Mouse (Mus musculus) cerebellum, adult 11-12 months (tissue): ENCODE measurements around the gene Parp8.

ENCODE experiments used
- DNase-seq: peaks from one replicate; pipeline ENCODE4 v3.0.0; 2022

Parp8 gene

DNA sequence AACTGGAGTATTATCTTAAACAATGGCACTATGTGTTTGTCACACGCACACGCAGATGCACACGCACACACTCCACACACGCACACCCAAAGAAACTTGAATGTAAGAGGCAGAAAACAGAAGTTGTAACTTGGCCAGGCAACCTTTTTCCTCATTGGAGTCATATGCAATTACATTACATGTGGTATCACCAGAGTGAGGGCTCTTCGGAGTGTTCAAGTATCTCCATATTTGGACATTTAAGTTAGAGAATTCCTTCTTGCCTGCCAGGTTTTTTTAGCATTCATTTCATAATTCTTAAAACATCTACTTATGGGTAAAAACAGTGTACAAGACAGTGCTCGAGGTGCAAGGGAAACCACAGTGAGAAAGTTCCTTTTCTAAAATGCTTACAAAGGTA, 6.7 kb downstream of the Parp8 start:
- DNase-seq = no peak

DNA sequence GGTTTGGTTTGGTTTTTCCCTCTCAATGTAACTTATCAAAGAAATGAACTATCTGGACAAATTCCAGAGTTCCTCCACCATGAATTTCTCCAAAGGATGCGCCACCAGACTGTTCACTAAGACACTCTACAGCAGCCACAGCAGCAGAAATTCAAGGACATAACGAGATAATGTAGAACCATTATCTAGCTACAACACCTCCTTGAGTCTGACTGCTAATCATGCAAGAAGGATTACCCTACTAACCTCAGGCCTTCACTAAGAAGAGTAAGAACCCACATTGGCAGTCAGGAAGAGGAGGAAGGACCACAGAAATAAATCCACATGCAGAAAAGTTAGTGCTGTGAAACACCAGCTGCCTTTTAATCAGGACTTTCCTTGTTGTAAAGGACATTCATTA, 11.8 kb downstream of the Parp8 start:
- DNase-seq = no peak

DNA sequence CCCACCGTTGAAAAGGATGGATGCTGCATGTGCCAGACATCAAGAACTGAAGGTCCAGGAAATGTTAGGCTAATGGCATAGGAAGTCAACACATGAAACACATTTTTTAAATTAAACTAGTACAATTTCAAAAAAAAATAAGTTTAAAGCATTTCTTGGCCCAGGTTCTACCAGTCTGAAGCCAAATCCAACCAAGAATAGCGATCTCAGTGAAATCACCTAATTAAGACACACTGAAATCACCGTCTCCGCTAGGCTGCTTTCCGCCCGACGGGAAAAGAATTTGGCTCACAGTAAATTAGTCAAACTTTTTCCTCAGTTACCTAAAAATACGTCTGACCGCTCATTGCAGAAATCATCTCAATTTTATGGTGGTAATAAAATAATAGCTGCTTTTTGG, 13.3 kb downstream of the Parp8 start:
- no peak for DNase-seq

DNA sequence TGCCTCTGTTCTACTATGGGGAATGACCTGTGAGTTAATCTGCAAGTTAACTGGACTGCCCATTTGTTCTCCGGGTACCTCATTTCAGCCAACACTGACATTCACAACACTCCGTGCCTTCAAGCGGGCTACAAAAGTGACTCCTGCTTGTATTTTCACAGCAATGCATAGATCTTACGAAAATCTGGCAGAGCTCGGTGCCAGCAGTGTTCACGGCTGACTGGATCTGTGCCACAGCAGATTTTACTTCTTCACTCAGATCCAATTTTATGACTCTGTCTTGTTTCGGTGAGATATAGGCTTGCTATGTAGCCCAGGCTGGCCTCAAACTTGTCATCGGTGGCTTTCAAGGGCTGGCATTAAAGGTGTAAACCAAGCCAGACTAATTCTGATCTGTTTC, 15.2 kb downstream of the Parp8 start:
- peak; percentile 57 for DNase-seq

DNA sequence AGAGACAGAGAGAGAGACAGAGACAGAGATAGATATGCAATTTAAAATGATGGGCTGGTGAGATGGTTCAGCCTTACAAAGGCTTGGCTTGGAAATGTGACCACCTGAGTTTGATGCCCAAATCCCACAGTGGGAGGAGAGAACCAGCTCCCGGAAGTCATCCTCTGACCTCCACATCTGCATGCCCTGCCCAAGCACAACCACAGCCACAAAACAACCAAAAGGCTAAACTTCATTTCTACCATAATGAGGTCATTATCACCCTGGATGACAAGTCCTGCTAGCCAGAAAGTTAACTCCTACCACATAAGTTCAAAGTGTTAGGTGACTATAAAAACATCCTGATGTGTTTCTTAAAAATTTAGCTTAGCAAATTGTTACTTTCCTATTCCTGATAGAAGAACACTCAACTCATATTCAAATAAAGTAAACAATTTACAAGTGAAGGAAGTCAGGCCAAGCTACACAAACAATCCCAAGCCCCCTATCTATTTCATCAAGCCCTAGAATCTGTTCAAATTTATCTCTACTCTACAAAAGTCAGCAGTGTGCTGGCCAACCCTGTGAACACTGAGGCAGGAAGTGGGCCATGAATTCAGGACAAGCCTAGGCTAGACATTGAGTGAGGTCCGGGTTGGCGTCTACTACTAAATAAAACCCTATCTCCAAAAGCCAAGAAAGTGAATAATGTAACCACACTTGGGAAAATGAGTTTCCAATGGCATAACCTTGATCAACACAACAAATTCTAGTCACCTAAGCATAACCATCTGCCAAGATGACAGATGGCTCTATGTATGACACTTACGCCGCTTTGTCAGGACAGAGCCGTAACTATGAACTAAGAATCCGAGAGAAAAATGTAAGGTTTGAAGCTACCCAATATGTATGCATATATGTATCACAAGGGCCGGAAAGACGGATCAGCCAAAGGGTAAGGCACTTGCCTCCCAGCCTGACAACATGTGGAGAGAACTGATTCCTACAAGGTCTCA, 17.0 kb downstream of the Parp8 start:
- no peak for DNase-seq

DNA sequence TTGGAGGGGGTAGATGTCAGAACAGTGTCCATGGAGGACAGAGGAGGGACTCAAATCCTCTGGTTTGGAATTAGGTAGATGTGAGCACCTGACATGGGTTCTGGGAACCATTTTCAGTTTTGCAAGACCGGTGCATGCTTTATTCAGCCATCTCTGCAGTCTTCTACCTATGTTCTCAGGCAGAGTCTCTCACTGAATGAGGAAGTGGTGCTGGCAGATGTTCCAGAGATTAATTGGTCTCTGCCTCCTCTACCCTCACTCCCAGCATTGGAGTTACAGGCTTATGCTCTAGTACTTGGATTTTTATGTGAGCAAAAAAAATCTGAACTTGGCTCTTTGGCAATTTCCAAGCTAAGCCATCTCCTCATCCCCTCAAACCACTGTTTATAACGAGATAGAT, 17.8 kb downstream of the Parp8 start:
- DNase-seq = no peak

DNA sequence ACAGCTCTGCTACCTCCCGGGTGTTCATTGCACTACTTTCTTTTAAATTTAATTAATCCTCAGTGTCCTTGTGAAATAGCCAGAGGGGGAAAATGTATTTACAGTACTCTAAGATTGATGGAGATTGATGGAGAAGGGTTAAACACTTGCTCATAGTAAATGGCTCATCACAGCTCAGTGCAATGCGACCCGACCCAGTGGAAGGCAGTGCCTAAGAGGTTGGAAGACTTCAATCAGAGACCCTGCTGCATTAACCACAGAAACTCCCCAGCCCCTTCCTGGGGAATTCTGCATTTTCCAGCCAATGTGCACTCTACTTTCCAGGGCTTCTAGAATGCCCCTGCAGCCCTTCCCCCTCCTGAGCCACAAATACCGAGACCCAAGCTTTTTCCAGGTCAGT, 18.7 kb downstream of the Parp8 start:
- DNase-seq = no peak

DNA sequence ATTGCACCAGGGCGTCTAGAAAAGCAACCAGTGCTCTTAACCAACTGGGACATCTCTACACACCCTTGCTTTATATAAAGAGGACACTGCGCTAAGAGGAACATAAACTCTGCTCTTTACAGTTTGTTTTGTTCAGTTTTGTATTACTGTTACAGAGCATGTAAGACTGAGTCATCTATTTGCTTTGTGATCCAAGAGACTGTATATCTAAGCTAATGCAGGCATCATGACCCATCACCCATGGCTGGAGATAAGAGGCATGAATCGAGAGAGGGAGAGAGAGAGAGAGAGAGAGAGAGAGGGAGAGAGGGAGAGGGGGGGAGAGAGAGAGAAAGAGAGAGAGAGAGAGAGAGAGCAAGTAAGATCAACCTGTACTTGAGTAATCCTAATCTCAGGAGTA, 24.8 kb downstream of the Parp8 start:
- DNase-seq = no peak

DNA sequence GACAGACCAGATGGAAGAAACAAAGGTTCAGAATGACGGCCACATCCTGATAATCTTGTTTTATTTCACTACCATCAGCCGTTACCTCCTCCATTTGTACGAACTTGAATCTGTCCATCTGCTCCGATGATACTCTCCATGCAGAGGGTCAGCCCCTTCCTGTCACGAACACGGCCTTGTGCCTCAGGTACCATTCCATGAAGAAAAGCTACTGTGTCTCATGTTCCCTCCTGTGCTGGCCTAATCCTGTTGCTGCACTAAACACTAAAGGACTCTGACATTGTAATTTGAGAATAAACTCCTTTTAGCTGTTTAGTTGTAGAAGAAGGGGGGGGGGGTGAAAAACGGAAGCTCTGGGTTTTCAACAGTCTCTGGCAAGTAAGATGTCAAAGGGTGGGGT, 33.8 kb downstream of the Parp8 start:
- DNase-seq = no peak

DNA sequence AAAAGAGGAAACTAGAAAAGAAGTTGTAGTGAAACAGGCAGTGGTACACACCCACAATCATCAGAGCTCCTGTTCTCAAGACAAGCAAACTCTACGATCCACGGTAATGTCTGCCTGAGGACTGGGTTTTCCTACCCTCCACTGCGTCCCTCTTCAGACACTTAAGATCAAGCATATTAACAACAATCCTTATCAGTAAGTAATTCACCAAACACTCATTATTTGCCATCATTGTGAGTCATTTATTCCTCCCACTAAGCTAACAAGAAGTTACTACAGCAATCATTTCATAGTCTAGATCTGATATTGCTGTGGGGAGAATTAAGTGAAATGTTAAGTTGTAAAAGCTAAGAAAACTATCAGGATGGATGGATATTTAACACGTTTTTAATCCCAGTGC, 35.0 kb downstream of the Parp8 start:
- DNase-seq = no peak

DNA sequence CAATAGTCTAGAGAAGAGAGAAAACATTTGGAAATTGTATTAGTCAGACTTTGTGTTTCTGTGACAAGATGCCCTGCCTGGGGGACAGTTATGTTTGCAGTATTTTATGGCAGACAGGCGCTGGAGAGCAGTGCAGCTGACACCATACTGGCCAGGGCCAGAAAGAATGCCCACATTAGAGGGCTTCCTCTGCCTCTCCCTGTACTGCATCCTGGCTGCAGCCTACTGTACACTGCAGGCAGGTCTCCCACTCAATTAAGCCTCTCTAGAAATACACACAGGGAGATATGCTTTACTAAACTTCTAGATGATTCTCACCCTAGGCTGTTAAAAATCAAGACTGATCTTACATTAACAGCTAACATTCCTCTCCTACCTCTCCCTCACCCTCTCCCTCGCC, 36.6 kb downstream of the Parp8 start:
- DNase-seq = no peak

DNA sequence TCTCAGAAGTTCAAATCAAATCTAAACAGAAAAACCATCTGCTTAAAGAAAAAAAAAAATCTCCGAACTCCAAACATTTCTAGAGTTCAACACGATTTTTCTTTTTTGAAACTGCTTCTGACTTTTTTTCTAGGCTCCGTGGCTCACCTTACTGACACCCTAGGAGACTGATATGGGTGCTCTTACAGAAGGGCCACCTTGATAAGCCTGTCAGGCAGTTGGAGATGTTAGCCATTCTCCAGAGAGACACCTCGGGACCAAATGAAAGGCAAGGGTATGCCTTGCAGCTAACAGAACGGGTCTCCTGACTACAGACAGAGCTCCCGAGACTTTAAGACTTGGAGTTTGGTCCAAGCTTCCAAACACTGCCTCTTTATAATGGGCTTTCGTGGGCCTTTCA, 37.1 kb downstream of the Parp8 start:
- DNase-seq = no peak

DNA sequence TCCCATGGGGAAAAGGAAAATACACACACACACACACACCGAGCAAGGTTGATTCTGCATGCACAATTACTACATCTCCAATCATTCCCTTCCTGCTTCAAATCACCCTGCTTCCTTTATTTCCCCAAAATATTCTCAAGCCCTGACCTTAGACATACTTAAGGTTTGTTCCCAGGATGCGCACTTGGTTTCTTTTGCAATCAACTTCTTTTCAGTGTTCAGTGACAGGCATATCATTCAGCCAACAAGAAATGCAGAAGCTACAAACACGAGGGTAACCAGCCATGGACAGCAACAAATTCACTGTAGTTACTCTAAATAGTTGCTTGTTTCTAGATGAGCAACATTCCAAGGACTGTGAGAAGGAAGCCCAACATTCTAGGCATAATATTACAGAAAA, 38.1 kb downstream of the Parp8 start:
- DNase-seq = no peak

DNA sequence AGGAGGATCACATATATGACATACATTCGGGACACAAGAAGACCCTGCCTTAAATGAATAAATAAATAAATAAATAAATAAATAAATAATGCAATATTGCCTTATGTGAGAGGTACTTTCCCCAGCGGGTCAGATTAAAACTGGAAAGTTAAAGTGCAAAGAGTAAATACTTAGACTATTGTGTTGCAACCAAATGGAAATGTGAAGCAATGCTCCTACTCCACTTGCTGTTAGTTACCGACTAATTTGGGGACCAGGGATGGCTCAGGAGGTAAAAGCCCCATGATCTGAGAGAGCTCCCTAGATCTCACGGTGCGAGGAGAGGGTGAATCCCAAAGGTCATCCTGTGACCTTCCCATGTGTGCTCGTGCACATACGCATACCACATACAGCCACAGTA, 38.7 kb downstream of the Parp8 start:
- DNase-seq = no peak

DNA sequence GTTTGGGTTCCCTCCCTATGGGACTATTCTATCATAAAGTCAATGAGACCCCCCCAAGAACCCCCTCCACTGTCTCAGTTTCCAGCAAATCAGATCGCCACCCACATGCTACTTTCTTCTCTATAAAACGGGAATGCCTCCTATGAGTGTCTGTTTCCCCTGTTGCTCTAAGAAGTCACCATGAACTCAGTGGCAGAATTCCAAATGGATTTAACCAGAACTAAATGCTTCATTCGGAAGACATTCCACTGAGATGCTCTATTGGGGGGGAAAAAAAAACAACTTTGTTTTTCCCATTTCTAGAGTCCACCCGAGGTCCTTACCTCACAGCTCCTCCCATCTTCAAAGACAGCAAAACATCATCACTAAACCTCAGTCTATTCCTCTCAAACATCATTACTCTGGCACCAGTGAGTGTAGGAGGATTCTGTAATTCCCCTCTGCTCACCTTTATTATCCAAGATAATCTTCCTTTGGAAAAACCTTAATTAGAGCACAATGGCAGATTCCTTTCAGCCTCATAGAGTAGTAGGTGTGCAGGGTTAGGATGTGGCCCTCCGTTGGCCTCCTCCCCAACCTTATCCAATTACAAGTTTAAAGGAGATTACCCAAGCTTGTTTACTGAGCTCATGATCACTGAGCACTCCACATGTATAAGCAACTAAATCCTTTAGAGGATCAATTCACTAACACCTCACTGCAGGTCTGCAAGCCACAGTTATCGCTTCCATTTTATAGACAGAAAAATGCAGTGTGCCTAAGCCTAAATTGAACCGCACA, 51.1 kb downstream of the Parp8 start:
- DNase-seq = no peak

DNA sequence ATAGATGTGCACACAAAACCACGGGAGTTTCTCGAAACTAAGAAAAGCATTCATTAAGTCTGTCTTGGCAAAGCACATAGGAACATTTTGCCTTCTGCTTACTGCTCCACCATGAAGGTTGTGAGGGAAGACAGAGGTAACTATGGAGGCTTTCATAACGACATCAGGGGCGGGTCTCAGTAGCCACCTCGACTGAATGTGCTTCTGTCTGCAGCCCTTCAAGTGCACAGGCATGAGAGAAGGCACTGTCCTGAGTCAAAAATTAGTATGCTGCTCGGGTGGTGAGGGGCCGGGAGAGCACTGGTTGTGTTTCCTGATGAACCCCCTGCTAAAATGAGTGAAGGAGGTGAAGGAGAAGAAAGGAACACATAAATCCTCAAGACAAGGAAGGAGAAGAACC, 51.8 kb downstream of the Parp8 start:
- no peak for DNase-seq

DNA sequence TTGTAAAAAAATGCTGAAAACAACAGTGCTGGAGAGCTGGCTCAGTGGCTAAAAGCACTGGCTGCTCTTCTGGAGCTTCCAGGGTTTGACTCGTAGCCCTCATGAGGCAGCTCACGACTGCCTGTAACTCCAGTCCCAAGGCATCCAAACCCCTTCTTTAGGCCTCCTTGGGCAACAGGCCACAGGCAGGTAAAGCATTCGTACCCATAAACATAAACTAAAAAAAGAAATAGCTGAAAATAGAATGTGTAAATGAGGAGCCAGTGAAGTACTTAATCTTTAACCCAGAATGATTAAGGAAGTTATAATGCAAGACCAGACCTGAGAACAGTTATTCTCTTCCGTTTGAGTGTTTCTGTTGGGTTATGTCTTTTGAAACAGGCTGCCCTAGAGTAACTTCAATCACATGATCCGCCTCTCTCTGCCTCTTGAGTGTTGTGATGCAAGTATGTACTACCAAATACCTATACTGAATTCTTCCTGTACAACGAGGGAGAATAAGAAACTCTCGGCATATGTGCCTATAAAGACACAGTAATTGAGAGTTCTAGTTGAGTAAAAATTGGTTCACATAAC, 53.2 kb downstream of the Parp8 start:
- DNase-seq = no peak

DNA sequence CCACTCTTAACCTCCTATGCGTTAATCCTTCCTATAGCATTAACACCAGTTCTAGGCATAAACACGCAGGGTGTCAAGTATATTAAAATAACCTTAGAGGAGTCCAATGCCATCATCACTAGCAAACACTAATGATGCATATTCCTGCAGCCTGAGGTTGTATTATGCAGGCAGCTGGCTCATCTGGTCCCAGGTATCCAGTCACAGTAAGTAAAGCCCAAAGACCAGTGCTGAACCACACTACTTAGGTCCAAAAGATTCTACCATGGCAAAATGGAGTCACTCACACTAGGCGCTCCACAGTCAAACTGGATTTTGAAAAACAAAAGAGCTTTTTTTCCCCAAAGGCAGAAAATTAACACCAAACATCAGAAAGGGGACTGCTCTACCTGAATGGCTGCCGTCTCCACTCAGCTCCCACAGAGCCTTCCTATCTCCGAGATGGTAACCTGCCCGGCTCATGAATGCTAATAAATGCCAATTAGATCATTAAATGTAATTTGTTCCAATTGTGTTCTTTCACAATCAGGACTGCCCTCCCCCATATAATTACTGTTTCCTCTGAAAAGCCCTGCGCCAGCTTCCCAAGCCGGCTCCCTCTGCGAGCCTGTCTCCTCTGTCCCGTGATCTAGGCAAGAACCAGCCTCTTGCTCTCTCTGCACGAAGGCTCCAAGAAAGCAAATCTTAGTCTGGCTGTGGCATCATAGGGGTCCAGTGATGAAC, 54.5 kb downstream of the Parp8 start:
- no peak for DNase-seq

DNA sequence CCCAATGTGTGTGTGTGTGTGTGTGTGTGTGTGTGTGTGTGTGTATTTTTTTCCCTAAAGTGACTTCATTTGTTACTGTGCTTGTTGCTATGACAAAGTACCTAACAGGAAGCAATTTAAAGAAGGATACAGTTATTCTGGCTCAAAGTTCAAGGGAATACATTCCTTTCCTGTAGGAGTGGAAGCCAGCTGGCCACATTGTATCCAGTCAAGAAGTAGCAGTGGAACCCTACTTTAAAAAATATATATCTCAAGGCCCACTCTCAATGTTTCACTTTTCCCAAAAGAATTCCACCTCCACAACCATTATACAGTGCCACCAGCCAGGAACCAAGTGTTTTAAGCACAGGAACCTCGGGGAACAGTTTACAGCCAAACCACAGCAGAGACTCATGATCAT, 55.7 kb downstream of the Parp8 start:
- no peak for DNase-seq

DNA sequence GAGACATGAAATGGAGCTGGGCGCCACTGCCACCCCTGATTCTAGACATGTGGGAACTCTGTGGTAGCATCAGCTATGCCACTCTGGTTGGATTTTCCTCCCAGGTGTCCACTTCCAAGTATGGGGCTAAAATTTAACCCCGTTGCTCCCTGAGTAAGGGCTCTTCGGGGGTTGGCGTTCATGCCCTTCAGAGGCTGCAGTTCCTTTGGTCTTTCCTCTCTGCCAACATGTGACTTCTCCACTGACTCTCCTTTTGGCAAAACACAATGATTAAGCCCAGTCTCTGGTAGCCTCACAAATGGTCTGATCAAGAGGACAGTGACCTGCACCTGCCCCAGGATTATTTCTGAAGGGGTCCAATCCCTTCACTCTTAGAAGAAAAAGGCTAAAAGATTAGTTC, 56.4 kb downstream of the Parp8 start:
- no peak for DNase-seq

DNA sequence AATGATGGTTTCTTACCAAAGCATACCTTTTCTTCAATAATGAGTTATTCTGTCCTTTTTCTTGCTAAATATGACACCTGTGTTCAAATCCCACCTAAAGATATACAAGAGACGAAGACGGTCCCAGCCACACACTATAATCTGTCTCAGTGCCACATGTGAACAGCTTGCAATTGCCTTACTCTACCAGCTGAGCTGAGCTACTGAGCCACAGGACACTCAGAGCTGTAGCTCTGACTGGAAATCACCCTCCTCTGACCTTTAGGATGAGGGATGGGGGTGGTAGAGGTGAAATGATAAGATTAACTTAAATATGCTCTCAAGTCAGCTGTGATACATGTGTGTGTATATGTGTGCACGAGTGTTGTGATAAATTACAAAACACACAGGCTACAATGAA, 57.9 kb downstream of the Parp8 start:
- DNase-seq = no peak

DNA sequence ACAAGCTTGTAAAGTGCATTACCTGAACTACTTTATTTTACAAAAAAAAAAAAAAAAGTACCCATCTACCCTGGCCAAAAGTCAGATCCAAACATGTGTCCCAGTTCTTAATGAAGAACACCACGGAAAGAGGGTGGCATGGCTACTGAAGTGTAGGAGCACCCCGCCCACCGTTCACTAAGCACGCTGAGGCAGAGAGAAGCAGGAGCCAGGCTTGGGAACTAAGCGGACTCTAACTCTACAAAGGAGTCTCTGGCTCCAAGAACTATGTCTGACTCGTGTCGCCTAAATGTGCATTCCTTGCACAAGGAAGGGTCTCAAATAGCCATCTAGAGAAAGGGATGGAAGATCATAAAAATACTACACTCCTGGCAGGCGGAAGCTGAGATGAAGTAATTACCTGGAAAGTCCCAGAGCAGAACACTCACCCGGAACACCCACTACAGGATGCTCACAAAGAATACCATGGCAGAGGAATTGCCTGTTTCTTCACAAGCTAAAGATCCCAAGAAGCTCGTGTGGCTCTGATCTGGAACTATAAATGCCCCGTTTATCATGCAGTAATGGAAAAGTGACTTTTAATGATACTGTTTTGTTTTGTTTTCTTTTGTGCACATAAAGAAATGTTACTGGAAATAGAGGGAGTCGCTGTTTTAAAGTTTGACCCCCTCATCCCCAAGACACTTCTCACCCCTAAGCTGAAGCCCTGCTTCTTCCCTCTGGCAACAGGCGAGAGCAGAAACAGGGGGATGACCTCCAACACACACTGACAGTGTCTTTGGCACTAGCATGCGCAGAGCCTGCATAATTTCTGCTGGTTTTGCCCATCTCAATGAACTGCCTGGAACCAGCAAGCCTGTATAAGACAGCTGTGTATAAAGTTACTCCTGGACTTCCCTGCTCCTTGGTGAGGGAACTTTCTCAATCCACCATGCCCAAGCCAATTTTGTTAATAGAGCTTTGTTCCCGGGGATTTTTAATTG, 62.6 kb downstream of the Parp8 start:
- no peak for DNase-seq
